ENCODE assay signal across 16 mouse cellular contexts in the genomic region with DNA sequence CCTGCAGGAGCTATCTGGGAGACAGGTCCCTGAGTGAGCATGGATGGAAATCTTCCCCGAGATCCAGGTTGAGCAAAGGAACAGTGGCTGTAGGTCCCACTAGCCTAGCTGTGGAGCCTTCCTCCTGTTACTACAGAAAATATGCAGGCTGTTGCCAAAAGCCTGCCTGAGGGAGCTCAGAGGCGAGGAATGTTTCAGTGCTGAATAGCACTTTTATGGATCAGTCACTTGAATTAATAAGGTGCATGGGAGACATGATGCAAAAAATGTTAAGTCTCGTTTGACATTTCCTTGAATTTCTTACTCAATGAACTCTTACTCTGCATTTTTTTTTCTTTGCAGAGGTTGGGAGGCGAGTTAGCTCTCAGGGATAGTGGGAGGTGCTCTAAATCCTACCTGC.
DNase-seq lines count a peak whose midpoint lies in the region; ATAC-seq and TF ChIP-seq lines count a peak whose summit lies in the region.
"Had no signal": no experiment of that assay in that cellular context is flagged by ENCODE, and none has a peak within 500 bp of the region (broad histone marks: within the 10 kb centered on the region; RNA-seq: fewer than 3 reads in every experiment).

No protein-coding gene starts in this region.

- WGBS in kidney, embryonic 15.5 days: 42% methylated on average over 4 of the region's 4 CpGs
- 28% methylated on average over 4 of the region's 4 CpGs for WGBS in limb, embryonic 14.5 days

- H3K36me3 ChIP-seq in kidney, embryonic 15.5 days: no peaks in the 10 kb centered on the region
- no peaks in the 10 kb centered on the region for H3K36me3 ChIP-seq in limb, embryonic 14.5 days (ENCODE audit: control insufficient read depth, insufficient read depth, low read length)
- H3K36me3 ChIP-seq: forebrain, embryonic 12.5 days; heart, embryonic 12.5 days; hindbrain, embryonic 10.5 days had no signal

- peak overlapping the region; percentile 37; the same call in 1 of the 2 replicates for H3K27ac ChIP-seq in kidney, embryonic 15.5 days
- H3K27ac ChIP-seq in limb, embryonic 14.5 days (replicated peaks; ENCODE audit: low read depth, low read length): no peak overlapping the region
- H3K27ac ChIP-seq: forebrain, embryonic 12.5 days; hindbrain, embryonic 10.5 days; hindbrain, embryonic 14.5 days had no signal

- in situ Hi-C loops in Patski (cut with MboI; ENCODE audit: low pct_unique_long_range_greater_than_20kb): no loop called here

- no peak overlapping the region for H3K4me3 ChIP-seq in kidney, embryonic 15.5 days (replicated peaks)
- H3K4me3 ChIP-seq in limb, embryonic 14.5 days (replicated peaks; ENCODE audit: low read length): no peak overlapping the region
- H3K4me3 ChIP-seq: forebrain, embryonic 12.5 days; heart, embryonic 12.5 days; hindbrain, embryonic 10.5 days had no signal

- H3K27me3 ChIP-seq in kidney, embryonic 15.5 days: no peaks in the 10 kb centered on the region
- no peaks in the 10 kb centered on the region for H3K27me3 ChIP-seq in Patski
- H3K27me3 ChIP-seq in limb, embryonic 14.5 days (ENCODE audit: control insufficient read depth, insufficient read depth, low read length): no peaks in the 10 kb centered on the region
- H3K27me3 ChIP-seq: forebrain, embryonic 12.5 days; heart, embryonic 12.5 days had no signal

- no peak for TF ChIP-seq POLR2A in limb, embryonic 14.5 days (IDR thresholded peaks at IDR 0.05; ENCODE audit: borderline replicate concordance, extremely low read depth, insufficient read depth, insufficient read length)

- TF ChIP-seq CTCF in Patski (IDR thresholded peaks at IDR 0.05): no peak

- no peaks in the 10 kb centered on the region for H3K9me3 ChIP-seq in kidney, embryonic 15.5 days (replicated peaks)
- H3K9me3 ChIP-seq in limb, embryonic 14.5 days (ENCODE audit: control insufficient read depth, low read length): no peaks in the 10 kb centered on the region
- H3K9me3 ChIP-seq: forebrain, embryonic 12.5 days; heart, embryonic 12.5 days; hindbrain, embryonic 10.5 days had no signal

- no peak for DNase-seq in kidney, postnatal 4 days
- DNase-seq in Muller cell, postnatal 12 days (ENCODE audit: inconsistent ontology term): peak; percentile 51
- DNase-seq in Patski (ENCODE audit: low read depth, low spot score) (no peak), adipocyte (ENCODE audit: low spot score) (no peak), liver (no peak)
- peak; percentile 55 for DNase-seq in limb, embryonic 14.5 days (ENCODE audit: low spot score)
- DNase-seq: adrenal gland, postnatal 14 days; cerebellum, adult 2 months; cerebellum, postnatal 10 days; gastrocnemius, postnatal 25 days had no signal

- POLR2A ChIA-PET in Patski (lab: Charles Lee): no interaction called here

- H3K4me1 ChIP-seq in kidney, embryonic 15.5 days: 0 out of 2 replicates have a peak, but pooled peaks cover 3% of the 10 kb centered on the region
- H3K4me1 ChIP-seq in limb, embryonic 14.5 days (ENCODE audit: control insufficient read depth, insufficient read depth, low read length): peaks cover 7% of the 10 kb centered on the region
- H3K4me1 ChIP-seq: forebrain, embryonic 12.5 days; heart, embryonic 12.5 days; hindbrain, embryonic 10.5 days had no signal

- no peak overlapping the region for H3K9ac ChIP-seq in kidney, embryonic 15.5 days
- no peak overlapping the region for H3K9ac ChIP-seq in limb, embryonic 14.5 days (ENCODE audit: low read depth, low read length, severe bottlenecking)
- H3K9ac ChIP-seq: forebrain, embryonic 12.5 days; heart, embryonic 12.5 days; hindbrain, embryonic 14.5 days had no signal

- no peak for ATAC-seq in kidney, embryonic 15.5 days (replicated peaks; ENCODE audit: low FRiP score)
- peak; percentile 71 for ATAC-seq in Patski
- no peak for ATAC-seq in limb, embryonic 14.5 days (ENCODE audit: low FRiP score, low read depth)
- ATAC-seq: forebrain, embryonic 16.5 days had no signal

- H3K4me2 ChIP-seq in kidney, embryonic 15.5 days: no peak overlapping the region
- H3K4me2 ChIP-seq in limb, embryonic 14.5 days (replicated peaks; ENCODE audit: low read depth, low read length, severe bottlenecking): no peak overlapping the region
- H3K4me2 ChIP-seq: forebrain, embryonic 12.5 days; heart, embryonic 12.5 days; hindbrain, embryonic 14.5 days had no signal

- CTCF ChIA-PET in Patski (lab: Charles Lee): interaction anchor here (1.0 kb wide), 2 partner anchors 19 to 78 kb away, joined by 3 read pairs; no protein-coding TSS in a partner anchor

Comparison
In these comparisons a context has a peak if more than half of its experiments do, and no peak if none do; other contexts are left out.
1. DNase-seq: peak in Muller cell, postnatal 12 days (single experiment) and limb, embryonic 14.5 days (single experiment); none in kidney, postnatal 4 days (0 of 2), Patski (single experiment), adipocyte (single experiment) and liver (single experiment).